Mouse (Mus musculus) gastrocnemius, adult 2 months (tissue): ENCODE data around the gene Slc39a3. TPM values are rescaled to one million over a fixed set of nuclear protein-coding genes. Genes with fewer than 3 reads are reported as not detected.

Source experiments
- DNase-seq: peaks from one replicate; pipeline ENCODE4 v3.0.0; 2022
- H3K27ac ChIP-seq: fragments of 200-600 bp; 2 replicates; pipeline ENCODE4 v1.8.1; 2022; ENCODE audit warnings: mild to moderate bottlenecking
- H3K4me3 ChIP-seq: fragments of 200-600 bp; 2 replicates; pipeline ENCODE4 v1.8.1; 2022; ENCODE audit warnings: mild to moderate bottlenecking, moderate library complexity
- CTCF ChIP-seq: fragments of 200-600 bp; IDR thresholded peaks from 2 replicates; pipeline ENCODE4 v1.8.1; 2022; ENCODE audit warnings: antibody characterized with exemption, mild to moderate bottlenecking, moderate library complexity
- intact Hi-C: fragments of 180-260 bp; cut with DNase I; formaldehyde crosslinking; loops from one replicate; pipeline ENCODE4 v1.15.1; 2025
- total RNA-seq, 2 experiments: library from RNA; stranded (reverse); gene quantifications; 2 replicates each; pipeline ENCODE4 v1.2.3; 2021

The Slc39a3 gene
- total RNA-seq, 2 experiments from 2014 or later: 11.6 to 16.0 TPM

DNA sequence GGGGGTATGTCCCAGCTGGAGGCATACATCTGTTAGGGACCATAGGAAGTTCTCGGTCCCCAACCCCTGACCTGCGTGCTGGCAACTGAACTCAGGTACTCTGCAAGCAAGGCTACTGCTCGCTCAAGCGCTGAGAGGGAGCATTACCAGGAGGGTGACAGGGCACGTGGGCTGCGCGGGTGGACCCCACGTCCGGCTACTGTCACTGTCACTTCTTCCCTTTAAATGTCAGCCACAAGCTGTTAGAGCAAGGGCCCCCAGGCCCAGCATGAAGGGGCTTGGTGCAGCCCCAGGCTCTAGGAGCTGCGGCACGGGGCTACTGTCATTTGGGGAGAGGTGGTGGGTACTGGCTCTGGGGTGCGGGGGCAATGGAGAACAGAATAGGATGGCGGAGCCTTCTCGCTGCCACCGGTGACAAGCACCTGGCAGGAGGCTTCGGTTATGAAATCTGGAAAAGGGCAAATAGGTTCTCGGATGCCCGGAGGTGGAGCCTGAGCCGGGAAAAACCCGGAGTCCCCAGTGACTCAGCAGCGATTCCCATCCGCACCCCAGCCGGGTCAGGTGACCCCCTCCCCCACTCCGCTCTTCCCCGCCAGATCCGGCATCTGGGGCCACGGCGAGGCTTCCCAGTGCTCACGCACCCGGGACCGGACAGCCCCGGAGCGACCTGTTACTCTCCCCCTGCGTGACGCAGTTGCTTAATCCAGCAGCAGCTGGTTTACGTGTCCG lies 51.8 kb downstream of the Slc39a3 start:
- DNase-seq: peak; percentile 89
- intact Hi-C loops: no loop called here
- Histone ChIP-seq H3K4me3 (peak overlapping the region; percentile 70), H3K27ac (peak overlapping the region; percentile 94)
- TF ChIP-seq CTCF: no peak

DNA sequence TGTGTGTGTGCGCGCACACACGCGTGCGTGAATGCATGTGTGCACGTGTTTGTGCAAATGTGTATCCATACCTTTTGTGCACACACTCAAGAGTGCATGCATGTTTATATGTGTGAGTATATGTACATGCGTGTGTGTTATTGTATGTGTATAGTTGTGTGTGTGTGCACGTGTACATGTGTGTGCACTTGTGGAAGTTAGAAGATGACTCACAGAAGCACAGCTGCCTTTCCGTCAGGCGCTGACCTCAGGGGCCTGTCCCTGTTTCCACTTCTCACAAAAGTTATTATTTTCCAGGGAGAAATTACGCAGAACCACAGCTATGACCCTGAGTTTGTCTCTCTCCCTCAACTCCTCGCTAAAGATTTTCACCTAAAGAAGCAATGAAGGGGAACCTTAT lies 53.0 kb downstream of the Slc39a3 start:
- Histone ChIP-seq H3K27ac (no peak overlapping the region), H3K4me3 (no peak overlapping the region)
- DNase-seq: no peak
- no peak for TF ChIP-seq CTCF
- intact Hi-C loops: no loop called here

DNA sequence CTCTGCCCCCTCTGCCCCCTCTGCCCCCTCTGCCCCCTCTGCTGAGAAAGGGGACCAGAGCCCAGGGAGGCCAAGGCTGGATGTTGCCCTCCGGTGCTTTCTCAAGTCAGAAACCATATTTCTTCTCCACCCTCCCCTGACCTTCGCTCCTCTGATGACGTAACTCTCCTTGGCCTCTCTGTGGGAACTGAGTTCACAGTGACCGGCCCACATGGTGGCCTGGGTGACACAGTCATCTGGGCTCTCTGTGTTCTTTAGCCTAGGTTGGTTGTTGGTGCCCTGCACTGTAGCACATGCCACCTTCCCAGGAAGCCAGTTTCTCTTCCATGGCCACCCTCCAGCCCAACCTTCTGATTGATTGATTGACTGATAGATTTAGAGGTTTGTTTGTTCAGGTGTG lies 54.8 kb downstream of the Slc39a3 start:
- no peak for DNase-seq
- Histone ChIP-seq H3K27ac (no peak overlapping the region), H3K4me3 (no peak overlapping the region)
- no peak for TF ChIP-seq CTCF
- intact Hi-C loops: no loop called here

DNA sequence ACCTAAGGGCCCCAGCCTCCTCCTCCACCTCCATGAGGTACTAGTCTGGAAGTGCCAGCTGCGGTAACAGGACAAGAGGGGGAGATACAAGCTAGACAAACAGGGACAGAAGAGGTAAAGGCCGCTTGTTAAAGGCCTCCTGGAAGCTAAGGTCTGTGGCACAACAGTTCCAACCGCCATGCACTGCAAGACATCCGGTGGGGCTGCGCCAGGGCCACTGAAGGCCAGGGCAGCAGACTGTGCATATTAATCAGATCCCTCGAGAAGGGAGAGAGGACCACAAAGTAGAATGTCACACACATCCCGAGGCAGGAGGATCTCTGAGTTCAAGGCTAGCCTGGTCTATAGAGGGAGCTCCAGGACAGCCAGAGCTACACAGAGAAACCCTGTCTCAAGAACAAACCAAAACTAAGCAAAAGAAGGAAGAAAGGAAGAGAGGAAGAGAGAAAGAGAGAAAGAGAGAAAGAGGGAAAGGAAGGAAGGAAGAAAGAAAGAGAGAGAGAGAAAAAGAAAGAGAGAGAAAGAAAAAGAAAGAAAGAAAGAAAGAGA lies 55.6 kb downstream of the Slc39a3 start:
- DNase-seq: no peak
- intact Hi-C loops: no loop called here
- TF ChIP-seq CTCF: peak; percentile 11; the same call in 1 of the 2 replicates
- H3K4me3 ChIP-seq: no peak overlapping the region
- no peak overlapping the region for H3K27ac ChIP-seq

Other genes starting within 250 kb of the Slc39a3 start
- gene Sf3a2, start 239.2 kb downstream of the Slc39a3 start, total RNA-seq: 10 to 100 TPM; 28.9 to 29.1 TPM
- gene Plekhj1, start 238.8 kb downstream of the Slc39a3 start, total RNA-seq: 10 to 100 TPM; 22.3 to 29.8 TPM
- gene Amh, start 232.2 kb downstream of the Slc39a3 start, total RNA-seq: under 1 TPM; 0.38 to 0.98 TPM
- gene Jsrp1, start 223.9 kb downstream of the Slc39a3 start, total RNA-seq: 100 to 1,000 TPM; 397 to 414 TPM
- gene Oaz1, start 210.8 kb downstream of the Slc39a3 start, total RNA-seq: 100 to 1,000 TPM; 579 to 691 TPM
- gene Lingo3, start 193.4 kb downstream of the Slc39a3 start, total RNA-seq: 10 to 100 TPM; 10.9 to 11.3 TPM
- 10 to 100 TPM; 13.5 to 20.0 TPM for gene Lsm7, start 182.2 kb downstream of the Slc39a3 start, total RNA-seq
- gene Sppl2b, start 182.2 kb downstream of the Slc39a3 start, total RNA-seq: 10 to 100 TPM; 11.3 to 18.5 TPM
- gene Tmprss9, start 165.6 kb downstream of the Slc39a3 start, total RNA-seq: under 1 TPM in 1 of 2 experiments, not detected in 1; 0.08 TPM
- gene Timm13, start 136.5 kb downstream of the Slc39a3 start, total RNA-seq: 100 to 1,000 TPM; 110 to 139 TPM
- gene Lmnb2, start 119.2 kb downstream of the Slc39a3 start, total RNA-seq: 1 to 10 TPM; 1.9 to 3.0 TPM
- gene Gadd45b, start 107.4 kb downstream of the Slc39a3 start, total RNA-seq: 10 to 100 TPM; 23.6 to 28.4 TPM
- gene Gng7, start 22.5 kb downstream of the Slc39a3 start, total RNA-seq: 1 to 10 TPM in 1 of 2 experiments, under 1 TPM in 1; 0.66 to 1.0 TPM
- gene Diras1, start 11.8 kb downstream of the Slc39a3 start, total RNA-seq: under 1 TPM in 1 of 2 experiments, not detected in 1; 0.08 TPM
- 100 to 1,000 TPM; 100 TPM for gene Sgta, start 22.8 kb upstream of the Slc39a3 start, total RNA-seq
- gene Thop1, start 32.6 kb upstream of the Slc39a3 start, total RNA-seq: 10 to 100 TPM; 25.1 to 25.9 TPM
- gene Creb3l3, start 61.4 kb upstream of the Slc39a3 start, total RNA-seq: not detected
- gene Map2k2, start 68.5 kb upstream of the Slc39a3 start, total RNA-seq: 100 to 1,000 TPM; 148 to 187 TPM
- gene Zbtb7a, start 97.8 kb upstream of the Slc39a3 start, total RNA-seq: 10 to 100 TPM; 23.3 to 25.9 TPM
- gene Pias4, start 130.5 kb upstream of the Slc39a3 start, total RNA-seq: 10 to 100 TPM; 15.7 to 16.2 TPM
- gene Eef2, start 139.2 kb upstream of the Slc39a3 start, total RNA-seq: 1,000 to 10,000 TPM; 1,128 to 1,335 TPM
- 10 to 100 TPM; 22.1 to 24.9 TPM for gene Dapk3, start 145.6 kb upstream of the Slc39a3 start, total RNA-seq
- gene 4930442H23Rik, start 146.4 kb upstream of the Slc39a3 start, total RNA-seq: not detected
- 10 to 100 TPM; 59.7 to 72.8 TPM for gene Nmrk2, start 164.6 kb upstream of the Slc39a3 start, total RNA-seq
- not detected for gene Atcay, start 193.4 kb upstream of the Slc39a3 start, total RNA-seq
- 1 to 10 TPM; 1.8 to 2.7 TPM for gene Zfr2, start 195.7 kb upstream of the Slc39a3 start, total RNA-seq
- gene Matk, start 215.5 kb upstream of the Slc39a3 start, total RNA-seq: under 1 TPM; 0.15 to 0.31 TPM
- gene Mrpl54, start 229.5 kb upstream of the Slc39a3 start, total RNA-seq: 100 to 1,000 TPM; 103 to 112 TPM
- gene Apba3, start 229.5 kb upstream of the Slc39a3 start, total RNA-seq: 100 to 1,000 TPM; 110 to 119 TPM